Mouse (Mus musculus): ENCODE measurements around the gene Slc12a9. TPM values are rescaled to one million over a fixed set of nuclear protein-coding genes. Genes with fewer than 3 reads are reported as not detected.

The Slc12a9 gene
- total and polyA plus RNA-seq, 3 experiments, result 3.1 to 8.1 (median 5.3) TPM

- TF ChIP-seq TAL1 (conservative IDR thresholded peaks at IDR 0.05; ENCODE audit: low read depth, low read length) (no peak), CTCF (IDR thresholded peaks at IDR 0.05; ENCODE audit: low read depth, low read length) (no peak), GATA1 (IDR thresholded peaks at IDR 0.05; ENCODE audit: borderline replicate concordance, low read length) (no peak), GATA2 (IDR thresholded peaks at IDR 0.05; ENCODE audit: borderline replicate concordance, low read depth, low read length) (no peak), POLR2AphosphoS5 (IDR thresholded peaks at IDR 0.05; ENCODE audit: insufficient replicate concordance, low read depth, low read length) (no peak)
- peaks cover 71% of the 10 kb centered on the region for H3K4me1 ChIP-seq (ENCODE audit: insufficient read depth, low read depth, low read length)
- H3K4me3 ChIP-seq (ENCODE audit: low read depth, low read length), result peak overlapping the region; percentile 96
- ATAC-seq (ENCODE audit: extremely low read depth, insufficient number of reproducible peaks, low FRiP score, poor library complexity, severe bottlenecking) (no peak), DNase-seq (ENCODE audit: low spot score) (no peak)
- H3K36me3 ChIP-seq (replicated peaks), result peaks cover 70% of the 10 kb centered on the region
- H3K9me3 ChIP-seq (replicated peaks), result peaks cover 8% of the 10 kb centered on the region
- H3K27me3 ChIP-seq (ENCODE audit: insufficient read depth, low read length), result peaks cover 12% of the 10 kb centered on the region; the same call in 1 of the 2 replicates
These were observed 25.0 kb downstream of the Slc12a9 start for GRCm38 (mm10) chr5:137308356-137308755.

GRCm38 (mm10) chr5:137307071-137307912 lies 26.1 kb downstream of the Slc12a9 start, which contains the start of gene Srrt:
Srrt (minus strand) TSS chr5:137307674.
- peaks cover 3% of the 10 kb centered on the region; the same call in 1 of the 2 replicates for H3K27me3 ChIP-seq (ENCODE audit: insufficient read depth, low read length)

GRCm38 (mm10) chr5:137306439-137307005 lies 26.9 kb downstream of the Slc12a9 start:
- H3K27me3 ChIP-seq (ENCODE audit: insufficient read depth, low read length), result no peaks in the 10 kb centered on the region
- peak overlapping the region; percentile 96 for H3K4me3 ChIP-seq (ENCODE audit: low read depth, low read length)
- TF ChIP-seq GATA1 (IDR thresholded peaks at IDR 0.05; ENCODE audit: borderline replicate concordance, low read length) (no peak), CTCF (IDR thresholded peaks at IDR 0.05; ENCODE audit: low read depth, low read length) (no peak), POLR2AphosphoS5 (IDR thresholded peaks at IDR 0.05; ENCODE audit: insufficient replicate concordance, low read depth, low read length) (no peak), GATA2 (IDR thresholded peaks at IDR 0.05; ENCODE audit: borderline replicate concordance, low read depth, low read length) (no peak), TAL1 (conservative IDR thresholded peaks at IDR 0.05; ENCODE audit: low read depth, low read length) (no peak)
- H3K9me3 ChIP-seq (replicated peaks), result peaks cover 8% of the 10 kb centered on the region
- H3K36me3 ChIP-seq (replicated peaks), result peaks cover 76% of the 10 kb centered on the region
- peaks cover 71% of the 10 kb centered on the region for H3K4me1 ChIP-seq (ENCODE audit: insufficient read depth, low read depth, low read length)
- ATAC-seq (ENCODE audit: extremely low read depth, insufficient number of reproducible peaks, low FRiP score, poor library complexity, severe bottlenecking), result no peak
- DNase-seq (ENCODE audit: low spot score), result no peak

More at GRCm38 (mm10) chr5:137307071-137307912, 26.1 kb downstream of the Slc12a9 start, which contains the start of gene Srrt:
- peak; percentile 72 for ATAC-seq (ENCODE audit: extremely low read depth, insufficient number of reproducible peaks, low FRiP score, poor library complexity, severe bottlenecking)
- H3K9me3 ChIP-seq (replicated peaks), result peaks cover 8% of the 10 kb centered on the region
- H3K4me1 ChIP-seq (ENCODE audit: insufficient read depth, low read depth, low read length), result peaks cover 71% of the 10 kb centered on the region
- H3K4me3 ChIP-seq (ENCODE audit: low read depth, low read length), result peak within 1 kb of the TSS; percentile 96
- TF ChIP-seq GATA2 (IDR thresholded peaks at IDR 0.05; ENCODE audit: borderline replicate concordance, low read depth, low read length) (no peak), POLR2AphosphoS5 (IDR thresholded peaks at IDR 0.05; ENCODE audit: insufficient replicate concordance, low read depth, low read length) (peak; percentile 74; the same call in 1 of the 2 replicates)
- DNase-seq (ENCODE audit: low spot score), result peak; percentile 86
- H3K36me3 ChIP-seq (replicated peaks), result peaks cover 74% of the 10 kb centered on the region

- Histone ChIP-seq H3K4me1 (ENCODE audit: insufficient read depth, low read depth, low read length) (peaks cover 68% of the 10 kb centered on the region), H3K36me3 (replicated peaks) (peaks cover 76% of the 10 kb centered on the region), H3K4me3 (ENCODE audit: low read depth, low read length) (peak overlapping the region; percentile 96), H3K27me3 (ENCODE audit: insufficient read depth, low read length) (no peaks in the 10 kb centered on the region), H3K9me3 (replicated peaks) (peaks cover 8% of the 10 kb centered on the region)
- TF ChIP-seq CTCF (IDR thresholded peaks at IDR 0.05; ENCODE audit: low read depth, low read length) (no peak), GATA2 (IDR thresholded peaks at IDR 0.05; ENCODE audit: borderline replicate concordance, low read depth, low read length) (no peak), POLR2AphosphoS5 (IDR thresholded peaks at IDR 0.05; ENCODE audit: insufficient replicate concordance, low read depth, low read length) (no peak), TAL1 (conservative IDR thresholded peaks at IDR 0.05; ENCODE audit: low read depth, low read length) (no peak), GATA1 (IDR thresholded peaks at IDR 0.05; ENCODE audit: borderline replicate concordance, low read length) (no peak)
- DNase-seq (ENCODE audit: low spot score), result no peak
- ATAC-seq (ENCODE audit: extremely low read depth, insufficient number of reproducible peaks, low FRiP score, poor library complexity, severe bottlenecking), result no peak
These were observed 27.6 kb downstream of the Slc12a9 start for GRCm38 (mm10) chr5:137305822-137306221.

GRCm38 (mm10) chr5:137304816-137305215 lies 28.6 kb downstream of the Slc12a9 start:
- peak overlapping the region; percentile 7; the same call in 1 of the 2 replicates for H3K4me3 ChIP-seq (ENCODE audit: low read depth, low read length)
- H3K4me1 ChIP-seq (ENCODE audit: insufficient read depth, low read depth, low read length), result peaks cover 70% of the 10 kb centered on the region
- no peak for TF ChIP-seq POLR2AphosphoS5 (IDR thresholded peaks at IDR 0.05; ENCODE audit: insufficient replicate concordance, low read depth, low read length)
- TF ChIP-seq GATA1 (IDR thresholded peaks at IDR 0.05; ENCODE audit: borderline replicate concordance, low read length), result no peak
- no peak for TF ChIP-seq CTCF (IDR thresholded peaks at IDR 0.05; ENCODE audit: low read depth, low read length)
- no peak for TF ChIP-seq TAL1 (conservative IDR thresholded peaks at IDR 0.05; ENCODE audit: low read depth, low read length)
- TF ChIP-seq GATA2 (IDR thresholded peaks at IDR 0.05; ENCODE audit: borderline replicate concordance, low read depth, low read length), result no peak

GRCm38 (mm10) chr5:137304165-137304564 lies 29.2 kb downstream of the Slc12a9 start:
- ATAC-seq (ENCODE audit: extremely low read depth, insufficient number of reproducible peaks, low FRiP score, poor library complexity, severe bottlenecking) (no peak), DNase-seq (ENCODE audit: low spot score) (no peak)
- Histone ChIP-seq H3K4me1 (ENCODE audit: insufficient read depth, low read depth, low read length) (peaks cover 76% of the 10 kb centered on the region), H3K27me3 (ENCODE audit: insufficient read depth, low read length) (no peaks in the 10 kb centered on the region), H3K4me3 (ENCODE audit: low read depth, low read length) (no peak overlapping the region; the same call in 1 of the 2 replicates), H3K9me3 (replicated peaks) (peaks cover 8% of the 10 kb centered on the region), H3K36me3 (replicated peaks) (peaks cover 76% of the 10 kb centered on the region)
- TF ChIP-seq GATA2 (IDR thresholded peaks at IDR 0.05; ENCODE audit: borderline replicate concordance, low read depth, low read length), result no peak
- TF ChIP-seq POLR2AphosphoS5 (IDR thresholded peaks at IDR 0.05; ENCODE audit: insufficient replicate concordance, low read depth, low read length), result no peak
- no peak for TF ChIP-seq TAL1 (conservative IDR thresholded peaks at IDR 0.05; ENCODE audit: low read depth, low read length)
- TF ChIP-seq CTCF (IDR thresholded peaks at IDR 0.05; ENCODE audit: low read depth, low read length), result no peak
- TF ChIP-seq GATA1 (IDR thresholded peaks at IDR 0.05; ENCODE audit: borderline replicate concordance, low read length), result no peak

More at GRCm38 (mm10) chr5:137304816-137305215, 28.6 kb downstream of the Slc12a9 start:
- Histone ChIP-seq H3K36me3 (replicated peaks) (peaks cover 76% of the 10 kb centered on the region), H3K9me3 (replicated peaks) (peaks cover 8% of the 10 kb centered on the region), H3K27me3 (ENCODE audit: insufficient read depth, low read length) (no peaks in the 10 kb centered on the region)
- no peak for DNase-seq (ENCODE audit: low spot score)
- ATAC-seq (ENCODE audit: extremely low read depth, insufficient number of reproducible peaks, low FRiP score, poor library complexity, severe bottlenecking), result no peak

Data from G1E (cell line).